Mouse (Mus musculus) megakaryocyte, adult 5-6 weeks (primary cell): Measurements from ENCODE around the gene AC170998.1. TPM values are rescaled to one million over a fixed set of nuclear protein-coding genes. Genes with fewer than 3 reads are reported as not detected.
A peak's percentile ranks its signal among the peaks of the same experiment; 100 is the strongest.

Experiments used
- ATAC-seq: 2 replicates; pipeline ENCODE4 v1.8.0; 2016; ENCODE audit warnings: mild to moderate bottlenecking, inconsistent platforms; ENCODE audit not compliant: poor library complexity, severe bottlenecking
- total RNA-seq, 2 experiments: library from RNA; stranded (forward) in 1 of 2; stranded (reverse) in 1 of 2; fragments of 153-499, 151-499 nt in 1 of 2; fragments of 221-1000, 200-1000 nt in 1 of 2; gene quantifications; 2 replicates each; pipeline versions ENCODE4 v1.2.3 to v1.2.4; 2015 to 2017

The AC170998.1 gene
- total RNA-seq (2015): 5.9 and 8.8 TPM in 2 replicates
- total RNA-seq (2017): 1.4 and 3.7 TPM in 2 replicates

DNA sequence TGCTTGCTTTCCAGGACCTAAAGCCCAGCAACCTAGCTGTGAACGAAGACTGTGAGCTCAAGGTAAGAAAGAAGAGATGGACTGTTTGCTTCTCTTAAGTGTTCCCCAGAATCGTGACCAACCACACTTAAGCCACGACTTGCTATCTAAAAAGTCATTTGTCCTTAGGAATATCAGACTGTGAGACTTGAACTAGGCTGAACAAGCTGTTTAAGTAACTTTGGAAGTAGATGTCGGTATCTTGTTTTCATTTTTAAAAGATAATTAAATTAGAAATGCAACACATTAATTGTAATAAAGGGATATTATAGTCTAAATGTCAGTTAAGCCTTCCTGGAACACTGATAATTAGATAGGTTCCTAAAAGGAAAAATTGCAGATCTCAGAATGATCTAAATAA, at the start of gene AC170998.1:
TSS of gene AC170998.1 (plus strand) at position 301 of the 400 bp plus-strand sequence.
- no peak for ATAC-seq

- ATAC-seq: peak; percentile 90
Measured at GRCm38 (mm10) chr17:28682311-28683084, 43.4 kb upstream of the AC170998.1 start.

- ATAC-seq: no peak
Measured at GRCm38 (mm10) chr17:28683601-28684000, 42.3 kb upstream of the AC170998.1 start.

GRCm38 (mm10) chr17:28684631-28685030, 41.3 kb upstream of the AC170998.1 start:
- no peak for ATAC-seq

DNA sequence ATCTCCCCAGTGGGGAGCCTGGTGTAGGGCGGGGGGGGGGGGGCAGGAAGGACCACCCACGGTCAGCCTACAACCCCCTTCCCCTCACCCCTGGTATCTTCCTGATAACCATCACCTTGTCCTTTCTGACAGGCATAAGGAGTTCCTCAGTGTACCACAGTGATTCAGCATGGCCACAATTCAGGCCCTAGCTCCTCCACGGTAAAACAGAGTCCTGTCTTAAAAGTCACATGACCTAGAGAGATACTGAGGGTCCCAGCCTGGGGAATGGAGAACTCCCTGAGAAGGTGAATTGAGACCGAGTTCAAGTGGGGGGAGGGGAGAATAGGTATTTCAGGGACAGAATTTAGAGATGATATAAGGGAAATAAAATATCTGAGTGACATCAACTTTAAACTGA, 38.5 kb upstream of the AC170998.1 start:
- no peak for ATAC-seq

GRCm38 (mm10) chr17:28689586-28690283, 36.1 kb upstream of the AC170998.1 start, which contains the start of gene Slc26a8:
TSS of gene Slc26a8 (minus strand) at chr17:28690233.
- ATAC-seq: no peak

GRCm38 (mm10) chr17:28690776-28691686, 34.9 kb upstream of the AC170998.1 start, which contains the start of gene Mapk14:
TSS of gene Mapk14 (plus strand) at chr17:28691329.
- ATAC-seq: peak; percentile 92

- no peak for ATAC-seq
Measured at GRCm38 (mm10) chr17:28691687-28692340, 34.1 kb upstream of the AC170998.1 start.

DNA sequence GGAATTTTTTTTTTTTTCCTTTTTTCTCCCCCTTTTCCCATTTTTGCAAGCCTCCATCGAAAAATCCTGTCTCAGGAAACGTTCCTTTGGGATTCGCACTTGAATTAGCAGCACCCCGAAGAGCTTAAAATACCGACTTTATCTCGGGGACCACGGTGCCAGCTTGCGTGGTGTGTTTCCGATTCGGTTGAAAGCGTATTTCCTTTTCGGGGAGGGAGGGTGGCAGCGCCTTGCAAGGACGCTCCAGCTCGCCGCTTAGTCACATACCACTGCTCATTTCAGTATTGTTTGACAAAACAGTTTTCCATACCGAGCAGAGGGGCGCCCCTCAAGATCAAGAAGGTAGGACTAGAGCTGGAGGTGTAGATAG, 33.6 kb upstream of the AC170998.1 start:
- no peak for ATAC-seq

- no peak for ATAC-seq
Measured at GRCm38 (mm10) chr17:28693086-28693485, 32.8 kb upstream of the AC170998.1 start.

DNA sequence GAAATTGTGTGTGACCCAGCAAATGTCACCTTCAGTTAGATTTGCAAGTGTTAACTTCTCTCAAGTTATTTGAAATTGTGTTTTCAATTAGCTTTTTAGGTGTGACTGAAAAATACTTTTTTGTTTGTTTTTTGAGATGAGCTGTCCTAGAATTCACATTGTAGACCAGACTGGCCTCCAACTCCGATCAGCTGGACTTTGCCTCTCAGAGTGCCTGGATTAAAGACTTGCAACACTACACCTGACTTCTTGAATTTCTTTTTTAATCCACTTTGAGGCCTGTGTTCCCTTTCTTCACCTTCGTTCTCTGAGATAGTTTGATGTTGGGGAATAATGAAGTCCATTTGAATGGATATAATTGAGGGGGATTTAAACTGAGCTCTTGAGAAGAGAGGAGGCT, 31.8 kb upstream of the AC170998.1 start:
- no peak for ATAC-seq

DNA sequence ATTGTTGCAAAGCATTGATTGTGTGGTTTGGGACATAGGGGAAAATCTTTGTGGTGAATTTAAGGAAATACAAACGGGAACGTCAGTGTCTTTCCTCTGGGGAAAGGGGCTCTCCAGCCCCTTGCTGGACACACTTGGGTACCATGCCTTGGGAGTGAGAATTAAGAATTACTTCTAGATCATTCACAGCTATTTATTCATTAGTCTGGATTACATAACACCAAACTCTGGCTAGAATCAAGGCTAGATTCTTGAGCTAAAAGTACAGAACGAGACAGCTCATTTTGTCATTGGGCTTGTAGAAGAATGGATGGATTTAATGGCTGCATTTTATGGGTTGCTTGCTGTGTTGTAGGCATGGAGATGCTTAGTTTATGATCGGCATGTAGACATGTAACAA, 31.1 kb upstream of the AC170998.1 start:
- ATAC-seq: peak; percentile 22; the same call in 1 of the 2 replicates

- ATAC-seq: no peak
Measured at GRCm38 (mm10) chr17:28696641-28697040, 29.2 kb upstream of the AC170998.1 start.

GRCm38 (mm10) chr17:28697290-28698195, 28.3 kb upstream of the AC170998.1 start:
- ATAC-seq: peak; percentile 66

DNA sequence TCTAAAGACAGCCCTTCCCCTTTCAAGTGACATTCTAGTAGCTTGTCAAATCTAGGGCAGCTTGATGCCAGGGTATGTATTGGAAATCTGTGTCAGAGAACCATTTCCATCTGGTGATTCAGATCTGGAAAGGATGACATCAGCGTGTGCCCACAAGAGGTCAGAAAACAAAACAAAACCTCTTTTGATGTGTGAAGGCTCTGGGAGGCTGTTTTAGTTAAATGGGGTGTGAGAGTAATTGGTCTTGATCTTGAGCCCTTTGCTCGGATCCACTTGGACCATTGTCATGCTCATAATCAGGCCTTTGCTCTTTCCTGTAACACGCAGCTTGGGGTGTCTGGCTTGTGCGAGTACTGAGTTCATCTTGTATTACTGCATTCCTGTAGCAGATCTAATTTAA, 27.6 kb upstream of the AC170998.1 start:
- no peak; the same call in 1 of the 2 replicates for ATAC-seq

DNA sequence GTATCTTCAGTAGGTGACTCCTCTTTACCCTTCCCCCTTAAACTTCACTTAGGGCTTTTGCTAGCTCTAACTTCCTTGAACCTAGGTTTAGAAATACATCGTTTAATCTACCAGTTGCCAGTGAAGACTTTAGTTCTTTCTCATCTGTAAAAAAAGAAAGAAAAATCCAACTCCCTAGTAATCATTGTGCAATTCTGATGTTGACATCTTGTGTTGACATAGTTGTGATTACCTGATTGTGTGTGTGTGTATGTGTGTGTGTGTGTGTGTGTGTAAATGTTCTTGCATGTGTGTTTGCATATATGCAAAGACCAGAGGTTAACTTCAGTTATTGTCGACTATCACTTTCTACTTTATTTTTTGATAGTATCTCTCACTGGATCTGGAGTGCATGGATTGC, 27.2 kb upstream of the AC170998.1 start:
- no peak for ATAC-seq

- 0 out of 2 replicates have a peak, but pooled peaks have one; percentile 22 for ATAC-seq
Measured at GRCm38 (mm10) chr17:28699789-28700188, 26.1 kb upstream of the AC170998.1 start.

DNA sequence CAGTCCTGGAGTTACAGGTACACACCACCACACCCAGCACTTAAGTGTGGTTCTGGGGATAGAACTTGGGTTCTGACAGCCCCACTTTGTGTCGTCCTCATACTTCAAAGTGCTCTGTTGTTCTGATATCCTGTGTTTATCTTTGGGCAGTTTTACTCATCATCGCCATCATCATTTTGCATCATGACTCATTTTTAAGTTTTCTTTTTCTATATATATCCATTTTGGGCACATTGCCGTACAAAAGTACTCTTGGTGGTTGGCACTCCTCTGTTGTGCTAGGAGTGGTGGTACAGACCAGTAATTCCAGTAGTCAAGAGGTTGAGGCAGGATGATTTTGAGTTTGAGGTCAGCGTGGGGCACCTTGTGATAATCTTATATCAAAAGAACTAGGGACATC, 24.7 kb upstream of the AC170998.1 start:
- no peak for ATAC-seq

DNA sequence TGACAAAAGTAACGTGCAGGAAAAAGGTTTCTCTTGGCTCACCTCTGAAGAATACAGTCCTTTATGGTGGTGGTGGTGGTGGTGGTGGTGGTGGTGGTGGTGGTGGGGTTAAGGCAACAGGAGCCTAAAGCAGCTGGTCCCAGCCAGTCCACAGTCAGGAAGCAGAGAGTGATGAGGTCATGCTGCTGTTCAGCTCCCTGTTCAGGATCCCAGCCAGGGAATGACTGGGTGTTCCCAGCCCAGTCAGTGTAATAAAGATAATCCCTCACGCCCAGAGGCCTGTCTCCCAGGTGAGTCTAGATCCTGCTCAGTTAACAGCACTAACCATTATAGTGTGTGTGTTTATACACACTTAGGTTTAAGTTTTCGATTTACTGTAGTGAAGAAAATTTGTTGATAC, 24.1 kb upstream of the AC170998.1 start:
- no peak for ATAC-seq
